Mouse (Mus musculus) midbrain, embryonic 14.5 days (tissue): ENCODE data around the gene Rnaseh2b. TPM values are rescaled to one million over a fixed set of nuclear protein-coding genes. Genes with fewer than 3 reads are reported as not detected.
A peak's percentile ranks its signal among the peaks of the same experiment; 100 is the strongest.

Source experiments
- ATAC-seq: fragments of 200-750 bp; cut with Nextera tagmentation; 2 replicates; pipeline ENCODE4 v1.8.0; 2017; ENCODE audit warnings: moderate number of reproducible peaks, moderate library complexity; ENCODE audit not compliant: low FRiP score, low TSS enrichment
- DNase-seq: peaks from one replicate; pipeline ENCODE4 v3.0.0-alpha.2; 2015
- H3K27ac ChIP-seq: fragments of 300-500 bp; sonication (generic); replicated peaks from 2 replicates; pipeline ENCODE4 v1.5.1; 2014; ENCODE audit warnings: mild to moderate bottlenecking, low read depth, low read length, moderate library complexity
- H3K27me3 ChIP-seq: fragments of 300-500 bp; sonication (generic); 2 replicates; pipeline ENCODE4 v1.6.1; 2014; ENCODE audit warnings: low read length, control low read depth, mixed read lengths; ENCODE audit not compliant: control insufficient read depth, insufficient read depth
- H3K36me3 ChIP-seq: fragments of 300-500 bp; sonication (generic); 2 replicates; pipeline ENCODE4 v1.6.1; 2014; ENCODE audit warnings: low read length, control low read depth; ENCODE audit not compliant: control insufficient read depth, insufficient read depth
- H3K4me1 ChIP-seq: fragments of 300-500 bp; sonication (generic); 2 replicates; pipeline ENCODE4 v1.6.1; 2014; ENCODE audit warnings: mild to moderate bottlenecking, antibody characterized with exemption, low read length, control low read depth; ENCODE audit not compliant: control insufficient read depth, insufficient read depth
- H3K4me2 ChIP-seq: fragments of 300-500 bp; sonication (generic); 2 replicates; pipeline ENCODE4 v1.6.1; 2014; ENCODE audit warnings: mild to moderate bottlenecking, low read length, moderate library complexity
- H3K4me3 ChIP-seq: fragments of 300-500 bp; sonication (generic); replicated peaks from 2 replicates; pipeline ENCODE4 v1.5.1; 2014; ENCODE audit warnings: low read depth, low read length
- H3K9ac ChIP-seq: fragments of 300-500 bp; sonication (generic); replicated peaks from 2 replicates; pipeline ENCODE4 v1.6.1; 2014; ENCODE audit warnings: mild to moderate bottlenecking, low read length, moderate library complexity
- H3K9me3 ChIP-seq: fragments of 300-500 bp; sonication (generic); 2 replicates; pipeline ENCODE4 v1.6.1; 2016; ENCODE audit warnings: low read length, control low read depth, mixed read lengths; ENCODE audit not compliant: control insufficient read depth
- WGBS: fragments of 180-500 bp; shearing (Covaris S2); extraction: QIAGEN DNeasy Blood & Tissue Kit; methylation state at CpG from one replicate; pipeline ENCODE4 v1.1.7; 2014; 5-methylcytosine and 5-hydroxymethylcytosine counted together
- polyA plus RNA-seq: library from polyadenylated mRNA; unstranded; fragments of >200 nt; fragmentation: Nextera tagmentation; extraction: Ambion mirVana; gene quantifications from 2 replicates; pipeline ENCODE4 v1.2.1, GENCODE M21; 2014

Rnaseh2b gene
- polyA plus RNA-seq, 1 experiment from 2014 or later = 38.5 TPM

DNA sequence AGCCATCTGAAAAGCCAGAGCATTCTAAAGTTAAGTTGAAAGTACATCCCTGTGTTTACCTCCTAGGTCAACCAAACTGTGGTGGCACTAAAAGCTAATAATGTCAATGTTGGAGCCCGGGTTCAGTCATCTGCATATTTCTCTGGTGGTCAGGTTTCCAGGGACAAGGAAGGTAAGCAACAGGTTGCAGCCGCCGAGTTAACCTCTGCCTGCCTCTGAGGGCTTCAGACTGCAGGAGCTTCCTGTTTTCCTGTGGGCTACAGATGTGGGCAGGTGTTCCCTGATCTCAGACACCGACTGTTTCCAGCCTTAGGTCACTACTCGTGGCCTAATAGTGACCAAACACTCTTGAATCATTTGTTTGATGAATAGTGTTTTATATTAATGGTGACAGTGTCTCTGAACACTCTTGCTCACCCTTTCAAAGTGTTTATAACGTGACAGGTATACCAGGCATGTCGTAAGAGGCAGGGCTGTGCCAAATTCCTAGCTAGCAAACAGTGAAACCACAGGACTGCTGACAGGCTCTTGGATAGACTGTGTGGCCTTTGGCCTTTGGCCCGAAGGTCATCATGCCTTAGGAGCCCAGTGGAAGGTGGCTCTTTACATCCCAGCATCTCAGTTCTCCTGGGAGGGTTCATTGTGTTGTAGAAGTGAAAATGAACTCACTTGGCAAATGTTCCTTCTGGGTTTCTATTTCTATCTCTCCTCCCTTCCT is 69.0 kb downstream of the Rnaseh2b start:
- WGBS = 88% methylated on average over 8 of the region's 8 CpGs
- Histone ChIP-seq H3K27me3 (no peaks in the 10 kb centered on the region), H3K4me2 (no peak overlapping the region), H3K36me3 (no peaks in the 10 kb centered on the region), H3K27ac (no peak overlapping the region), H3K4me3 (no peak overlapping the region), H3K9me3 (no peaks in the 10 kb centered on the region), H3K9ac (no peak overlapping the region), H3K4me1 (no peaks in the 10 kb centered on the region)
- no peak for ATAC-seq
- no peak for DNase-seq

DNA sequence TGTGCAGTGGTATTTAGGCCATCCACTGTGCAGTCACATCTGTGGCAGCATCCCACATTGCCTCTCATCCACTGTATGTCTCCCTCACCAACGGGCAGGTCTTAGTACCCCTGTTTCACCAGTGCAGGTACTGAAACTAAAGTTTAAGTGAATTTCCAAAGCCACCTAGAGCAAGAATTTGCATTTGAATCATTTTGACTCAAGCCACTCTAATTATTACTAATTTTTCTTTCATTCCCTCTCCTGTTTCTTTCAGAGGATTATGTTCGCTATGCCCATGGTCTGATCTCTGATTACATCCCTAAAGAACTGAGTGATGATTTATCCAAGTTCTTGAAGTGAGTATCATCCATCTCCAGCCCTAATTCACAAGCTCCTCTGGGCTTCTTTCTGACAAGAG is 71.4 kb downstream of the Rnaseh2b start:
- H3K36me3 ChIP-seq = 0 out of 2 replicates have a peak, but pooled peaks cover 3% of the 10 kb centered on the region
- no peak for DNase-seq
- no peak overlapping the region for H3K4me2 ChIP-seq
- ATAC-seq = no peak
- no peak overlapping the region for H3K9ac ChIP-seq
- 92% methylated on average over 2 of the region's 2 CpGs for WGBS
- H3K9me3 ChIP-seq = no peaks in the 10 kb centered on the region
- no peaks in the 10 kb centered on the region for H3K27me3 ChIP-seq
- H3K4me1 ChIP-seq = no peaks in the 10 kb centered on the region
- no peak overlapping the region for H3K4me3 ChIP-seq
- no peak overlapping the region for H3K27ac ChIP-seq

DNA sequence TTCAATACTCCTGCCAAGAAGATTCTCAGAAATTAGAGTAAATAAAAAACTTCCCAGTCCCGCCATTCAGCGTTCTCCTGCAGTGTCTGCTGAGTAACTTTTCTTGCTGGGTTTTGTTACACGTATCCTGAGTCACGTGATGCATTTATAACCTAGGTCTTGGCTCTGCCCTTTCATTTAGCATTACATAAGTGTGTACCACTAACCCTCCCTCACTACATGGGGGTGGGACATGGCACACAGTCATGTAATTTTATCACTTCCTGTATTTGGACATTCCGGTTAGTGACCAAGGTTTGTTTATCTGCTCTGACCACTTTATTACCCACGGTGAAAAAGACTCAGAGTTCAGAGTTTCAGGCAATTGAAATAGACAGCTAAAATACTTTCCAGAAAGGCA is 78.4 kb downstream of the Rnaseh2b start:
- no peaks in the 10 kb centered on the region for H3K4me1 ChIP-seq
- DNase-seq (no peak), ATAC-seq (no peak)
- H3K27me3 ChIP-seq = no peaks in the 10 kb centered on the region
- H3K9ac ChIP-seq = no peak overlapping the region
- no peak overlapping the region for H3K4me2 ChIP-seq
- H3K9me3 ChIP-seq = no peaks in the 10 kb centered on the region
- 92% methylated on average over 6 of the region's 6 CpGs for WGBS
- H3K36me3 ChIP-seq = 0 out of 2 replicates have a peak, but pooled peaks cover 5% of the 10 kb centered on the region
- no peak overlapping the region for H3K4me3 ChIP-seq
- H3K27ac ChIP-seq = no peak overlapping the region

DNA sequence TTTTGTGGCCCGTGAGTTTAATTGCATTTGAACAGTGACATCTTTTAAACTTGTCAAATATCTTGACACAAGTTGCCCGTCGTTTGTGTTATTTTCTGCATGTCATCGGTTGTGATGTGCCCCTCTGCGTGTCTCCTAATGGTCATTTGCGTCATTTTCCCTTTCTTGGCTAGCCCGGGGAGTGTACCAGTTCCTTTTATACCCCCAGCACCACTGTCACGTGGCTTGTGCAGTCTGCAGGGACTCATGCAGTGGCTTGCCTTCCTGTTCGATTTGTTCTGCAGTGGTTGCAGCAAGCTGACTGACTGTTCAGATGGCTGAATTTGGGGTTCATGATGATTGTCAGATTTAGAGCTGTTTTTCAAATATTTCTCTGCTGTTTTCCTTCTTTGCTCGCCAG is 81.6 kb downstream of the Rnaseh2b start:
- Histone ChIP-seq H3K9me3 (no peaks in the 10 kb centered on the region), H3K9ac (no peak overlapping the region), H3K36me3 (0 out of 2 replicates have a peak, but pooled peaks cover 2% of the 10 kb centered on the region), H3K4me2 (no peak overlapping the region), H3K27me3 (no peaks in the 10 kb centered on the region), H3K27ac (no peak overlapping the region), H3K4me1 (no peaks in the 10 kb centered on the region), H3K4me3 (no peak overlapping the region)
- 82% methylated on average over 10 of the region's 10 CpGs for WGBS
- ATAC-seq (no peak), DNase-seq (no peak)

DNA sequence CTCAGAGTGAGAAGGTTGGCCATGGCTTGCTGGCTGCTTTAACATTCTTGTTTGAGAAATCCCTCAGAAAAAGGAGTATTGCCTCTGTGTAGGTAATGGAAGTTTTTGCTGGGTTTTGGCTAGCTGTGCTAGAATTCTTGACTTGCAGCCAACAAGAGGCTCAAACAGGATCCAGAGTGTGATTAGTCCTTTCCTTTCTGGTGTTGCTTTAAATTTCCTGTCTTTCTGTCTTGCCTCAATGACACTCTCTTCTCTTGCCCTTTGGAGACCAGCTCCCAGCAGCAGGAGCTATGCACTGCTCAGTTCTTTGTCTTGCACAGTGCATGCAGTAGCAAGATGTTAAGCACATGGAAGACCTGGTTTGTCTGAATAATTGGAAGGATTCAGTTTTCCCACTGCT is 83.3 kb downstream of the Rnaseh2b start:
- H3K27me3 ChIP-seq = no peaks in the 10 kb centered on the region
- H3K9me3 ChIP-seq = no peaks in the 10 kb centered on the region
- no peak overlapping the region for H3K27ac ChIP-seq
- ATAC-seq (no peak), DNase-seq (peak; percentile 15)
- H3K4me3 ChIP-seq = no peak overlapping the region
- no peak overlapping the region for H3K9ac ChIP-seq
- no peaks in the 10 kb centered on the region for H3K4me1 ChIP-seq
- H3K4me2 ChIP-seq = no peak overlapping the region
- 0 out of 2 replicates have a peak, but pooled peaks cover 2% of the 10 kb centered on the region for H3K36me3 ChIP-seq

DNA sequence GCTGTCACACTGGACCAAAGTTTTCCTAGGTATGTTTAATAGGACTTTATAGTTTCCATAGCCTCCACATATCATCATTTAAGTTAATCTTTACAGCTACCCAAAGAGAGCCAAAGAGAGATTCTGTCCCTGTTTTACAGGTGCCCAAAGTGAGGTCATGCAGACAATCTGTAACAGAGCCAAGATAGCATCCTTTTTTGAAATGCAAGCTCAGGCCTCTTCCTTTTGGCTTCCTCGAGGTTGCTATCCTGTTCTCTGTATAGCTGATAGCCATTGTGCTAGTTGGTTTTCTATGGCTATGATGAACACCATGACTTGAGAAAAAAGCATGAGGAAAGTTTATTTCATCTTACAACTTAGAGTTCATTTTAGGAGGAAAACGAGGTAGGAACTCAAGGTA is 83.7 kb downstream of the Rnaseh2b start:
- H3K27ac ChIP-seq = no peak overlapping the region
- WGBS = 88% methylated on average over 2 of the region's 2 CpGs
- ATAC-seq (no peak), DNase-seq (no peak)
- no peaks in the 10 kb centered on the region for H3K4me1 ChIP-seq
- no peaks in the 10 kb centered on the region for H3K27me3 ChIP-seq
- 0 out of 2 replicates have a peak, but pooled peaks cover 2% of the 10 kb centered on the region for H3K36me3 ChIP-seq
- no peak overlapping the region for H3K4me2 ChIP-seq
- H3K9me3 ChIP-seq = no peaks in the 10 kb centered on the region
- H3K4me3 ChIP-seq = no peak overlapping the region
- no peak overlapping the region for H3K9ac ChIP-seq

DNA sequence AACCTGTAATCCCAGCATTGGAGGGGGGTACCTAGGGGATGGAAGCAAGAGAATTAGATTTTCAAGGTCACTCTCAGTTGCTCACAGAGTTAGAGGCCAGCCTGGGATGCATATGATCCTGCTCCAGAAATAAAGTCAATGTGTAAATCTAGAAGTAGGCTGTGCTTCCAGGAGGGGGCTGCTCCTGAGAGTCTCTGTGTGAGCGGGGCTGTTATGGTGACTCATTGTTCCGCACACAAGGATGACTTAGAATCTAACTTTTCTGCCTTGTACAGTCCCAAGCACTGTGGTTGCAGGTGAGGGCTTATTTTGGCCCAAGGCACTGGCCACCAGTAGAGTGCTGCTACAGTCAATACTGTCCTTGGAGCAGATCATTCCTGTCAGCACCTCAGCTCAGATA is 87.0 kb downstream of the Rnaseh2b start:
- Histone ChIP-seq H3K27ac (no peak overlapping the region), H3K36me3 (no peaks in the 10 kb centered on the region), H3K9ac (no peak overlapping the region), H3K4me1 (no peaks in the 10 kb centered on the region), H3K9me3 (no peaks in the 10 kb centered on the region), H3K27me3 (no peaks in the 10 kb centered on the region), H3K4me2 (no peak overlapping the region), H3K4me3 (no peak overlapping the region)
- DNase-seq (no peak), ATAC-seq (no peak)
- WGBS = 91% methylated on average over 2 of the region's 2 CpGs

DNA sequence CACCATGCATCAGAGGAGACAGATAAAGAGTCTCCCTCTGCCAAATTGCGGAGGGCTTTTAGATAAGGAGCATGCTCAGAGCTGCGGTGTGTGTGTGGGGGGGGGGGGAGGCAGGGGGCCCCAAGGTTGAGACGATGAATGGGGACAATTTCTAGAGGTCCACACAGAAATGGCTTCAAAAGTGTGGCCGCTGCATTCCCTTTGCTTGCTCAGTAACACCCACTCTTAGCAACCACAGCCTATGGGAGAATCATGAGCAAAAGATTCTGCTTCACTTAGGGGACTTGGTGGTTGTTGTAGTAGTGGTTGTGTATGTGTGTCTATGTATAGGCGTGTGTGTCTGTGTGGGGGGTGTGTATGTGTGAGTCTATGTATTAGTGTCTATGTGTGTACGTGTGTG is 88.2 kb downstream of the Rnaseh2b start:
- no peaks in the 10 kb centered on the region for H3K27me3 ChIP-seq
- WGBS = 61% methylated on average over 6 of the region's 6 CpGs
- H3K9me3 ChIP-seq = no peaks in the 10 kb centered on the region
- DNase-seq (no peak), ATAC-seq (no peak)
- H3K4me3 ChIP-seq = no peak overlapping the region
- no peaks in the 10 kb centered on the region for H3K4me1 ChIP-seq
- H3K36me3 ChIP-seq = no peaks in the 10 kb centered on the region
- H3K9ac ChIP-seq = no peak overlapping the region
- H3K27ac ChIP-seq = no peak overlapping the region
- no peak overlapping the region for H3K4me2 ChIP-seq

DNA sequence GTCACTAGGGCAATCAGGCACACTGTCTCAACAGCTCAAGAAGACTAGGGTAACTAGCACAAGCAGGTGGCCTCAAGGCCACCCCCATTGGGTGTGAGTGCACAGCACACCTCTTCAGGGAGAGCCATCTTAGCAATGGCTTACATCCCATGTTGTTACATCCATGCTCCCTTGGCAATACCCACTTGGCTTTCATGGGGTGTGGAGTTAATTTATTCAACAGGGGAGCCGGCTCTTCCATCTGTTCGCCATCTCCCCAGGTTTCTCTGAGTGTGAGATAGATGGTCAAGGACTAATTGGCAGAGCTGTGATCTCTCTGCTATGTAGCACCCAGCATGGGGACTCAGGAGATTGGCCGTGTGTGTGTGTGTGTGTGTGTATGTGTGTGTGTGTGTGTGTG is 90.7 kb downstream of the Rnaseh2b start:
- no peak overlapping the region for H3K27ac ChIP-seq
- no peaks in the 10 kb centered on the region for H3K9me3 ChIP-seq
- no peaks in the 10 kb centered on the region for H3K27me3 ChIP-seq
- no peak overlapping the region for H3K4me3 ChIP-seq
- no peak for DNase-seq
- no peaks in the 10 kb centered on the region for H3K4me1 ChIP-seq
- H3K36me3 ChIP-seq = no peaks in the 10 kb centered on the region
- H3K4me2 ChIP-seq = no peak overlapping the region
- ATAC-seq = no peak
- 93% methylated on average over 3 of the region's 3 CpGs for WGBS
- H3K9ac ChIP-seq = no peak overlapping the region
